ENCODE assay signal across 26 mouse cellular contexts in the genomic region with DNA sequence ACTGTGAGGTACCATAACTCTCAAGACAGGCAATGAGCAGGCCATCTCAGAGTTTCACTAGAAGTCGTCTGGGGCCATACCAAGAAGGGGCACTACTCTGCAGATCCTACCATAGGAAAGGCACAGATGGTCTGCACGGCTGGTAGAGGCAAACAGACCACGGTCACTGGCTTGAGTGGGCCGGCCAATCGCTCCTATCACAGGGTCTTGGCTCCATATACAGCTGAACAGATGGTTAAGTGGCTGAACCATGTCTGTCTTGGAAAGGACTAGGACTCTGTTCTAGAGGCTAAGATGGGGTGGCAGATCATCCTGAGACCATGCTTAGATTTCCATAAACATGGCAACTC. TPM values are rescaled to one million over a fixed set of nuclear protein-coding genes. Genes with fewer than 3 reads are reported as not detected.
DNase-seq lines count a peak whose midpoint lies in the region; ATAC-seq lines count a peak whose summit lies in the region.
"Had no signal": no experiment of that assay in that cellular context is flagged by ENCODE, and none has a peak within 500 bp of the region (broad histone marks: within the 10 kb centered on the region; RNA-seq: fewer than 3 reads in every experiment).

No protein-coding gene starts in this region.

- ATAC-seq in liver, embryonic 15.5 days (ENCODE audit: insufficient read depth), result no peak
- ATAC-seq: forebrain, embryonic 13.5 days; inflammation-experienced regulatory T-cells, adult 6 months; lung, postnatal 0 days; midbrain, embryonic 15.5 days had no signal

- H3K27ac ChIP-seq in liver, embryonic 15.5 days (replicated peaks), result peak overlapping the region; percentile 8; the same call in 1 of the 2 replicates
- H3K27ac ChIP-seq: forebrain, embryonic 13.5 days; hindbrain, embryonic 14.5 days; macrophage; midbrain, embryonic 15.5 days; stomach, postnatal 0 days had no signal

- H3K27me3 ChIP-seq in liver, embryonic 15.5 days, result no peaks in the 10 kb centered on the region
- H3K27me3 ChIP-seq: forebrain, embryonic 13.5 days; midbrain, embryonic 15.5 days had no signal

- no peak overlapping the region for H3K4me2 ChIP-seq in liver, embryonic 15.5 days
- H3K4me2 ChIP-seq: forebrain, embryonic 13.5 days; heart, embryonic 11.5 days; hindbrain, embryonic 14.5 days; midbrain, embryonic 15.5 days had no signal

- DNase-seq in liver, result no peak
- peak; percentile 84 for DNase-seq in cerebellum, adult 11-12 months
- peak; percentile 90 for DNase-seq in cerebellum, adult 9-10 months
- peak; percentile 73 for DNase-seq in cerebellum, postnatal 36 days
- DNase-seq in lung, postnatal 10 days, result no peak
- no peak for DNase-seq in layer of hippocampus, postnatal 10 days (ENCODE audit: low spot score in 2 of 2)
- DNase-seq: B cell, adult 2 months; gastrocnemius, postnatal 10 days; heart, postnatal 4 days; kidney, adult 11 months; kidney, postnatal 14 days; layer of hippocampus, adult 9-11 months; lung, adult 18-20 months; right cerebral cortex, postnatal 4 days; thymus, adult 2 months; thymus, postnatal 4 days had no signal

- WGBS in liver, embryonic 15.5 days (ENCODE audit: insufficient replicate concordance), result 88% methylated on average over 5 of the region's 5 CpGs

- H3K9ac ChIP-seq in liver, embryonic 15.5 days, result no peak overlapping the region
- H3K9ac ChIP-seq: forebrain, embryonic 13.5 days; hindbrain, embryonic 14.5 days; midbrain, embryonic 15.5 days had no signal

- peaks cover 35% of the 10 kb centered on the region for H3K4me1 ChIP-seq in liver, embryonic 15.5 days (replicated peaks)
- H3K4me1 ChIP-seq: forebrain, embryonic 13.5 days; midbrain, embryonic 15.5 days had no signal

- peaks cover 16% of the 10 kb centered on the region; the same call in 1 of the 2 replicates for H3K36me3 ChIP-seq in liver, embryonic 15.5 days (replicated peaks)

- H3K9me3 ChIP-seq in liver, embryonic 15.5 days (replicated peaks), result no peaks in the 10 kb centered on the region
- H3K9me3 ChIP-seq: forebrain, embryonic 13.5 days; midbrain, embryonic 15.5 days had no signal

- H3K4me3 ChIP-seq in liver, embryonic 15.5 days (replicated peaks), result no peak overlapping the region
- H3K4me3 ChIP-seq: forebrain, embryonic 13.5 days; midbrain, embryonic 15.5 days had no signal

RNA-seq across cellular contexts. Expression of a gene that starts 27.5 kb away (rescaled TPM):
- polyA plus RNA-seq in liver, embryonic 15.5 days (2015; fragmentation: Nextera tagmentation; extraction: Ambion mirVana), result 47.7 and 55.0 TPM in 2 replicates
- total RNA-seq in layer of hippocampus, postnatal 10 days (2021), result 10 to 100 TPM; 32.9 to 34.1 TPM
- total RNA-seq: neutrophil, adult 5-6 weeks had no signal

RNA-seq across cellular contexts. Expression of a gene that starts 27.6 kb away (rescaled TPM):
- 41.7 and 43.9 TPM in 2 replicates for polyA plus RNA-seq in liver, embryonic 15.5 days (2015; fragmentation: Nextera tagmentation; extraction: Ambion mirVana)
- 10 to 100 TPM; 43.0 to 50.5 TPM for total RNA-seq in layer of hippocampus, postnatal 10 days (2021)

RNA-seq across cellular contexts. Expression of a gene that starts 35.3 kb away (rescaled TPM):
- polyA plus RNA-seq in liver, embryonic 15.5 days (2015; fragmentation: Nextera tagmentation; extraction: Ambion mirVana), result 5.0 and 6.3 TPM in 2 replicates
- total RNA-seq in layer of hippocampus, postnatal 10 days (2021), result 10 to 100 TPM; 38.7 to 39.9 TPM

RNA-seq across cellular contexts. Expression of a gene that starts 37.1 kb away (rescaled TPM):
- 25.2 and 27.9 TPM in 2 replicates for polyA plus RNA-seq in liver, embryonic 15.5 days (2015; fragmentation: Nextera tagmentation; extraction: Ambion mirVana)
- total RNA-seq in layer of hippocampus, postnatal 10 days (2021), result 10 to 100 TPM; 68.7 to 69.8 TPM

RNA-seq across cellular contexts. Expression of a gene that starts 41.6 kb away (rescaled TPM):
- polyA plus RNA-seq in liver, embryonic 15.5 days (2015; fragmentation: Nextera tagmentation; extraction: Ambion mirVana), result 3.9 and 5.2 TPM in 2 replicates
- 1 to 10 TPM; 4.6 to 7.2 TPM for total RNA-seq in layer of hippocampus, postnatal 10 days (2021)
- polyA plus RNA-seq: inflammation-experienced regulatory T-cells, adult 6 months had no signal

Comparison
In these comparisons a context has a peak if more than half of its experiments do, and no peak if none do; other contexts are left out.
1. DNase-seq: peak in cerebellum, adult 11-12 months (single experiment), cerebellum, adult 9-10 months (single experiment) and cerebellum, postnatal 36 days (2 of 2); none in liver (single experiment), lung, postnatal 10 days (single experiment) and layer of hippocampus, postnatal 10 days (0 of 2).